Mouse (Mus musculus) stomach, postnatal 0 days (tissue): ENCODE data around the gene Nsmce4a. TPM values are rescaled to one million over a fixed set of nuclear protein-coding genes. Genes with fewer than 3 reads are reported as not detected.

Experiments used
- ATAC-seq: fragments of 200-750 bp; cut with Nextera tagmentation; 2 replicates; pipeline ENCODE4 v1.8.0; 2017; ENCODE audit not compliant: low FRiP score, low TSS enrichment
- DNase-seq: peaks from one replicate; pipeline ENCODE4 v3.0.0-alpha.2; 2016; ENCODE audit warnings: low spot score
- H3K27ac ChIP-seq: fragments of 300-500 bp; sonication (generic); replicated peaks from 2 replicates; pipeline ENCODE4 v1.5.1; 2014; ENCODE audit warnings: mild to moderate bottlenecking, control low read depth
- H3K27me3 ChIP-seq: fragments of 300-500 bp; sonication (generic); 2 replicates; pipeline ENCODE4 v1.6.1; 2014; ENCODE audit warnings: low read length; ENCODE audit not compliant: control insufficient read depth, insufficient read depth
- H3K36me3 ChIP-seq: fragments of 300-500 bp; sonication (generic); 2 replicates; pipeline ENCODE4 v1.6.1; 2014; ENCODE audit warnings: low read length, mixed read lengths; ENCODE audit not compliant: control insufficient read depth, insufficient read depth
- H3K4me1 ChIP-seq: fragments of 300-500 bp; sonication (generic); replicated peaks from 2 replicates; pipeline ENCODE4 v1.6.1; 2014; ENCODE audit warnings: antibody characterized with exemption; ENCODE audit not compliant: control insufficient read depth, insufficient read depth
- H3K4me2 ChIP-seq: fragments of 300-500 bp; sonication (generic); replicated peaks from 2 replicates; pipeline ENCODE4 v1.6.1; 2014; ENCODE audit warnings: low read depth, mild to moderate bottlenecking, control low read depth, moderate library complexity
- H3K4me3 ChIP-seq: fragments of 300-500 bp; sonication (generic); 2 replicates; pipeline ENCODE4 v1.5.1; 2014; ENCODE audit warnings: low read depth, low read length, control low read depth
- H3K9ac ChIP-seq: fragments of 300-500 bp; sonication (generic); 2 replicates; pipeline ENCODE4 v1.6.1; 2014; ENCODE audit warnings: mild to moderate bottlenecking, low read length, control low read depth, mixed read lengths
- H3K9me3 ChIP-seq: fragments of 300-500 bp; sonication (generic); 2 replicates; pipeline ENCODE4 v1.6.1; 2016; ENCODE audit warnings: low read length; ENCODE audit not compliant: control insufficient read depth
- CTCF ChIP-seq: IDR thresholded peaks from 2 replicates; pipeline ENCODE4 v1.5.1; 2016; ENCODE audit warnings: antibody characterized with exemption, low read depth, mild to moderate bottlenecking, moderate library complexity
- EP300 ChIP-seq: optimal IDR thresholded peaks from 2 replicates; pipeline ENCODE3; 2016; ENCODE audit warnings: antibody characterized with exemption
- WGBS: fragments of 180-500 bp; shearing (Covaris S2); extraction: QIAGEN DNeasy Blood & Tissue Kit; methylation state at CpG from one replicate; pipeline ENCODE4 v1.1.7; 2014; 5-methylcytosine and 5-hydroxymethylcytosine counted together
- polyA plus RNA-seq: library from polyadenylated mRNA; unstranded; fragments of >200 nt; fragmentation: Nextera tagmentation; extraction: Ambion mirVana; gene quantifications from 2 replicates; pipeline ENCODE4 v1.2.1, GENCODE M21; 2015

The Nsmce4a gene
- polyA plus RNA-seq, 1 experiment from 2014 or later: 89.7 TPM

DNA sequence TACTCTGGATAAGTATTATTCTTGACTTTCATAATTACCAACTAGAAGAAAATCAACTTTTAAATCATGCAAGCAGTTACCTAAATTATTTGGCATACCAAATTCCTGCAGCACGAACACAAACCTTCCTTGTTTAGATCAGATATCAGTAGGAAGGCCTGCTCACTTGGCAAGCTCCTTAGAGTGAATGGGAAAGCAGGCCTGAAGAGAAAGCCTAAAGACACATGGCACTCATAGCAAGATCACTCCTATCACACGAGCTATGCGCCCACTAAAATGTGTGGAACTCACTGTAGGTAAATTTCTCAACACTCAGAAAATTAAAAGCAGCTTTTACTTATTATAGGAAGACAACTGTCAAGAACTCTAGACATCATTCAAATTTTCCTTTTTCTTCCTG, 79.6 kb downstream of the Nsmce4a start:
- no peak overlapping the region for H3K27ac ChIP-seq
- DNase-seq: no peak
- no peaks in the 10 kb centered on the region for H3K9me3 ChIP-seq
- no peak overlapping the region for H3K9ac ChIP-seq
- H3K4me2 ChIP-seq: no peak overlapping the region
- WGBS: 74% methylated on average over 3 of the region's 3 CpGs
- no peaks in the 10 kb centered on the region for H3K27me3 ChIP-seq
- no peaks in the 10 kb centered on the region; the same call in 1 of the 2 replicates for H3K36me3 ChIP-seq
- no peak for ATAC-seq
- TF ChIP-seq EP300 (no peak), CTCF (no peak)
- no peak overlapping the region for H3K4me3 ChIP-seq
- H3K4me1 ChIP-seq: no peaks in the 10 kb centered on the region

DNA sequence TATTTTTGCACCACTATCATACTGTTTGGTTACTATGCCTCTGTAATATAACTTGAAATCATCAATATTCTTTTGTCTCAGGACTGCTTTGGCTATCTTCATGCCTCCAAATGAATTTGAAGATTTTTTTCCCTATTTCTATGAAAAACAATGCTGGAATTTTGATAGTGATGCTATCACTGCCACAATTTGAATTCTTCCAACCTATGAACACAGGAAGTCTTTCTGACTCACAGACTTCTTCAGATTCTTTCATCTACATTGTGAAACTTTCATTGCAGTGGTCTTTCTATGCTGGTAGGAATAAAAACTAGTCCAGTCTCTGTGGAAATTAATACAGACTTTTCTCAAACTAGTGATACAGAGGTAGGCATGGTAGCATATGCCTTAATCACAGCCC, 80.9 kb downstream of the Nsmce4a start:
- no peak for DNase-seq
- Histone ChIP-seq H3K27me3 (no peaks in the 10 kb centered on the region), H3K9ac (no peak overlapping the region), H3K4me3 (no peak overlapping the region), H3K9me3 (no peaks in the 10 kb centered on the region), H3K27ac (no peak overlapping the region), H3K4me1 (no peaks in the 10 kb centered on the region), H3K36me3 (no peaks in the 10 kb centered on the region; the same call in 1 of the 2 replicates), H3K4me2 (no peak overlapping the region)
- ATAC-seq: no peak
- TF ChIP-seq EP300 (no peak), CTCF (no peak)

Other genes with a start within 250 kb of the Nsmce4a start
- 40.4 and 56.4 TPM in 2 replicates for gene Ate1, start 52.7 kb downstream of the Nsmce4a start, polyA plus RNA-seq
- gene Tacc2, start 4.3 kb upstream of the Nsmce4a start, polyA plus RNA-seq: 15.6 and 17.1 TPM in 2 replicates
- gene Btbd16, start 201.0 kb upstream of the Nsmce4a start, polyA plus RNA-seq: 0.05 TPM in 1 of 2 replicates, not detected in the other